Mouse (Mus musculus): ENCODE results near the gene Sbk3. TPM values are rescaled to one million over a fixed set of nuclear protein-coding genes. Genes with fewer than 3 reads are reported as not detected.

Sbk3 gene
- polyA plus RNA-seq, 1 experiment from 2014 or later: 0.04 TPM

GRCm38 (mm10) chr7:4934160-4934914 lies 36.6 kb downstream of the Sbk3 start:
- H3K27ac ChIP-seq (replicated peaks; ENCODE audit: low read depth, low read length): no peak overlapping the region
- H3K9me3 ChIP-seq (ENCODE audit: control insufficient read depth, low read length): no peaks in the 10 kb centered on the region; the same call in 1 of the 2 replicates
- 81% methylated on average over 4 of the region's 4 CpGs for WGBS
- H3K4me2 ChIP-seq (ENCODE audit: low read depth, severe bottlenecking): no peak overlapping the region
- no peaks in the 10 kb centered on the region for H3K36me3 ChIP-seq (ENCODE audit: control insufficient read depth, insufficient read depth, low read length)
- DNase-seq (ENCODE audit: low spot score) (no peak), ATAC-seq (ENCODE audit: insufficient number of reproducible peaks, low FRiP score, low TSS enrichment, low read depth) (no peak)
- H3K9ac ChIP-seq (ENCODE audit: low read length): no peak overlapping the region
- H3K27me3 ChIP-seq (ENCODE audit: control insufficient read depth, insufficient read depth, low read length): no peaks in the 10 kb centered on the region
- no peak overlapping the region for H3K4me3 ChIP-seq (ENCODE audit: low read depth, low read length)
- no peaks in the 10 kb centered on the region for H3K4me1 ChIP-seq (ENCODE audit: control insufficient read depth, insufficient read depth, low read length)

DNA sequence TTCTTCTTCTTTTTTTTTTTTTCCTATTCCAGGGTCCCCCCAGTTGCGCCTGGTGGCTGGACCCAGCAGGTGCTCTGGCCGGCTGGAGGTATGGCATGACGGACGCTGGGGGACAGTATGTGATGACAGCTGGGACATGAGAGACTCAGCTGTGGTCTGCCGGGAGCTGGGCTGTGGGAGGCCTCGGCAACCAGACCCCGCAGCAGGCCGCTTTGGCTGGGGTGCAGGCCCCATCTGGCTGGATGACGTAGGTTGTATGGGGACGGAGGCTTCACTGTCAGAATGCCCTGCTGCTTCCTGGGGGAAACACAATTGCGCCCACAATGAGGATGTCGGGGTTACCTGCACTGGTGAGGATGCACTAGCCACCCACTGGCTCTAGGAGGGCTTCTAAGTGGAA lies 37.9 kb downstream of the Sbk3 start:
- Histone ChIP-seq H3K9me3 (ENCODE audit: control insufficient read depth, low read length) (no peaks in the 10 kb centered on the region; the same call in 1 of the 2 replicates), H3K27ac (replicated peaks; ENCODE audit: low read depth, low read length) (no peak overlapping the region), H3K4me1 (ENCODE audit: control insufficient read depth, insufficient read depth, low read length) (no peaks in the 10 kb centered on the region), H3K4me3 (ENCODE audit: low read depth, low read length) (no peak overlapping the region), H3K4me2 (ENCODE audit: low read depth, severe bottlenecking) (no peak overlapping the region), H3K27me3 (ENCODE audit: control insufficient read depth, insufficient read depth, low read length) (no peaks in the 10 kb centered on the region), H3K9ac (ENCODE audit: low read length) (no peak overlapping the region), H3K36me3 (ENCODE audit: control insufficient read depth, insufficient read depth, low read length) (no peaks in the 10 kb centered on the region)
- DNase-seq (ENCODE audit: low spot score) (no peak), ATAC-seq (ENCODE audit: insufficient number of reproducible peaks, low FRiP score, low TSS enrichment, low read depth) (no peak)
- WGBS: 68% methylated on average over 12 of the region's 12 CpGs

DNA sequence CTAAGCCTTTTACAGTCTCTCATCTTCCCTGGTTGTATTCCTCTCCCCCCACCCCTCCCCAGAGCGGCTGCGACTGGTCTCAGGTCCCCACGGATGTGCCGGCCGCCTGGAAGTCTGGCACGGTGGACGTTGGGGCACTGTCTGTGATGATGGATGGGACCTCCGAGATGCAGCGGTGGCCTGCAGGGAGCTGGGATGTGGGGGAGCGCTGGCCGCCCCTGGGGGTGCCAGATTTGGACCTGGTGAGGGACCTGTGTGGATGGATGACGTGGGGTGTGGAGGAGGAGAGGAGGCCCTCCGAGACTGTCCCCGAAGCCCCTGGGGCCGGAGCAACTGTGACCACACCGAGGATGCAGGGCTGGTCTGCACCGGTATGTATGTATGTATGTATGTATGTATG lies 42.6 kb downstream of the Sbk3 start:
- H3K36me3 ChIP-seq (ENCODE audit: control insufficient read depth, insufficient read depth, low read length): no peaks in the 10 kb centered on the region
- H3K4me2 ChIP-seq (ENCODE audit: low read depth, severe bottlenecking): no peak overlapping the region
- ATAC-seq (ENCODE audit: insufficient number of reproducible peaks, low FRiP score, low TSS enrichment, low read depth): no peak
- H3K27me3 ChIP-seq (ENCODE audit: control insufficient read depth, insufficient read depth, low read length): no peaks in the 10 kb centered on the region
- WGBS: 64% methylated on average over 17 of the region's 17 CpGs
- no peaks in the 10 kb centered on the region for H3K9me3 ChIP-seq (ENCODE audit: control insufficient read depth, low read length)
- H3K9ac ChIP-seq (ENCODE audit: low read length): no peak overlapping the region; the same call in 1 of the 2 replicates
- no peak for DNase-seq (ENCODE audit: low spot score)
- peaks cover 39% of the 10 kb centered on the region for H3K4me1 ChIP-seq (ENCODE audit: control insufficient read depth, insufficient read depth, low read length)
- H3K27ac ChIP-seq (replicated peaks; ENCODE audit: low read depth, low read length): no peak overlapping the region
- H3K4me3 ChIP-seq (ENCODE audit: low read depth, low read length): no peak overlapping the region

GRCm38 (mm10) chr7:4927711-4928110 lies 43.3 kb downstream of the Sbk3 start:
- Histone ChIP-seq H3K4me2 (ENCODE audit: low read depth, severe bottlenecking) (no peak overlapping the region), H3K27me3 (ENCODE audit: control insufficient read depth, insufficient read depth, low read length) (no peaks in the 10 kb centered on the region), H3K36me3 (ENCODE audit: control insufficient read depth, insufficient read depth, low read length) (no peaks in the 10 kb centered on the region), H3K27ac (replicated peaks; ENCODE audit: low read depth, low read length) (no peak overlapping the region), H3K9ac (ENCODE audit: low read length) (no peak overlapping the region; the same call in 1 of the 2 replicates), H3K4me1 (ENCODE audit: control insufficient read depth, insufficient read depth, low read length) (peaks cover 42% of the 10 kb centered on the region), H3K4me3 (ENCODE audit: low read depth, low read length) (no peak overlapping the region), H3K9me3 (ENCODE audit: control insufficient read depth, low read length) (no peaks in the 10 kb centered on the region)
- DNase-seq (ENCODE audit: low spot score) (no peak), ATAC-seq (ENCODE audit: insufficient number of reproducible peaks, low FRiP score, low TSS enrichment, low read depth) (no peak)
- WGBS: 56% methylated on average over 8 of the region's 8 CpGs

GRCm38 (mm10) chr7:4926849-4927248 lies 44.1 kb downstream of the Sbk3 start:
- ATAC-seq (ENCODE audit: insufficient number of reproducible peaks, low FRiP score, low TSS enrichment, low read depth) (no peak), DNase-seq (ENCODE audit: low spot score) (no peak)
- peak overlapping the region; percentile 17; the same call in 1 of the 2 replicates for H3K4me2 ChIP-seq (ENCODE audit: low read depth, severe bottlenecking)
- no peak overlapping the region; the same call in 1 of the 2 replicates for H3K9ac ChIP-seq (ENCODE audit: low read length)
- H3K27ac ChIP-seq (replicated peaks; ENCODE audit: low read depth, low read length): no peak overlapping the region
- peaks cover 42% of the 10 kb centered on the region for H3K4me1 ChIP-seq (ENCODE audit: control insufficient read depth, insufficient read depth, low read length)
- H3K9me3 ChIP-seq (ENCODE audit: control insufficient read depth, low read length): no peaks in the 10 kb centered on the region
- H3K27me3 ChIP-seq (ENCODE audit: control insufficient read depth, insufficient read depth, low read length): no peaks in the 10 kb centered on the region
- H3K36me3 ChIP-seq (ENCODE audit: control insufficient read depth, insufficient read depth, low read length): no peaks in the 10 kb centered on the region
- WGBS: 73% methylated on average over 16 of the region's 16 CpGs
- no peak overlapping the region for H3K4me3 ChIP-seq (ENCODE audit: low read depth, low read length)

DNA sequence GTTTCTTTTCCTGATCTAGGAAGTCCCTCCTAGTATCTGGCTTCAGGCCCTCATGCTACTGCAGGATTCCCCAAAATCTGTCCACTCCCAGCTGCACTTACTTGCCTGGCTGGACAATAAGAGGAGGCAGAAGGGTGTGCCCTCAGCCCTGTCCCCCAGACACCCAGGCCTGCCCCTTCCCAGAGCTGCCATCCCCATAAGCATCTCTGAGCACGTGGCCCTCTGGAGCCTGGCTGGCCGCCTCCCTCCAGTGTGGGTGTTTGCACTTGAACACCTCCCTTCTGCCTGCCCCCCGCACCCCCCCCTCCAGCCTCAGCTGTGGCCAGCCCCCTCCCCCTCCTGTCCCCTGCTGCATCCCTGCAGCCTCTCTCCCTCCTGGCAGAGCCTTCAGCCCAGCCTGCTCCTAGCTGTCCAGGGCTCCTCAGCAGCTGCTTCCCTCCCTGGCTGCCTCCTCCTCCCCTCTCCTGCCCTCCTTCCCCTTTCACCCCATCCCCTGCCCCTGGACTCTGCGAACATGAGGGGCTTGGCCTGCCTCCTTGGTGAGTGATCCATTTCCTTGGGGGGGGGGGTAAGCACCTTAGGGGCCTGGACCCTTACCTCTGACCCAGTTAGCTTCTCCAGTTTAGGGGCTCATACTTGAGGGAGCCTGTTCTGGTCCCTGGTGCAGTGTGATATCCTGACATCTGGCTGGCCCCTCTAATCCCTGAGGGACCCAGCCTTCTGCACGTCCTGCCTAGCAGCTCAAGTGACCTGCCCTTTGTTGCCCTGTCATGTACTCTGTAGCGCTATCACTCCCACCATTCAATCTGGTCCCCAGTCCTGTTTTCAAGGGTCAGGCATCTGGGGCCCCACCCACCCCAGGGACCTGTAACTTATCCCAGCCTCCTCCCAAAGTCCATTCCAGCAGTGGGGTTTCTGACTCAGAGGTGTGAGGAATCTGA lies 45.3 kb downstream of the Sbk3 start, which contains the start of gene Ssc5d:
Gene Ssc5d (plus strand): TSS at position 345 of the 941 bp plus-strand sequence.
- Histone ChIP-seq H3K27ac (replicated peaks; ENCODE audit: low read depth, low read length) (peak within 1 kb of the TSS; percentile 88), H3K4me3 (ENCODE audit: low read depth, low read length) (no peak within 1 kb of the TSS; the same call in 1 of the 2 replicates), H3K4me1 (ENCODE audit: control insufficient read depth, insufficient read depth, low read length) (peaks cover 50% of the 10 kb centered on the region), H3K9ac (ENCODE audit: low read length) (0 out of 2 replicates have a peak within 1 kb of the TSS, but pooled peaks have one; percentile 9), H3K4me2 (ENCODE audit: low read depth, severe bottlenecking) (peak within 1 kb of the TSS; percentile 71), H3K9me3 (ENCODE audit: control insufficient read depth, low read length) (no peaks in the 10 kb centered on the region), H3K27me3 (ENCODE audit: control insufficient read depth, insufficient read depth, low read length) (no peaks in the 10 kb centered on the region), H3K36me3 (ENCODE audit: control insufficient read depth, insufficient read depth, low read length) (0 out of 2 replicates have a peak, but pooled peaks cover 4% of the 10 kb centered on the region)
- peak; percentile 53 for DNase-seq (ENCODE audit: low spot score)
- 3% methylated on average over 6 of the region's 6 CpGs for WGBS
- peak; percentile 8; the same call in 1 of the 2 replicates for ATAC-seq (ENCODE audit: insufficient number of reproducible peaks, low FRiP score, low TSS enrichment, low read depth)

GRCm38 (mm10) chr7:4924891-4925301 lies 46.1 kb downstream of the Sbk3 start:
- Histone ChIP-seq H3K4me3 (ENCODE audit: low read depth, low read length) (no peak overlapping the region), H3K4me2 (ENCODE audit: low read depth, severe bottlenecking) (peak overlapping the region; percentile 71), H3K9ac (ENCODE audit: low read length) (0 out of 2 replicates have a peak overlapping the region, but pooled peaks have one; percentile 9), H3K36me3 (ENCODE audit: control insufficient read depth, insufficient read depth, low read length) (peaks cover 9% of the 10 kb centered on the region; the same call in 1 of the 2 replicates), H3K9me3 (ENCODE audit: control insufficient read depth, low read length) (no peaks in the 10 kb centered on the region), H3K4me1 (ENCODE audit: control insufficient read depth, insufficient read depth, low read length) (peaks cover 53% of the 10 kb centered on the region), H3K27me3 (ENCODE audit: control insufficient read depth, insufficient read depth, low read length) (no peaks in the 10 kb centered on the region), H3K27ac (replicated peaks; ENCODE audit: low read depth, low read length) (peak overlapping the region; percentile 88)
- DNase-seq (ENCODE audit: low spot score): peak; percentile 52
- ATAC-seq (ENCODE audit: insufficient number of reproducible peaks, low FRiP score, low TSS enrichment, low read depth): no peak
- 6% methylated on average over 3 of the region's 4 CpGs for WGBS

GRCm38 (mm10) chr7:4924483-4924882 lies 46.5 kb downstream of the Sbk3 start:
- ATAC-seq (ENCODE audit: insufficient number of reproducible peaks, low FRiP score, low TSS enrichment, low read depth) (no peak), DNase-seq (ENCODE audit: low spot score) (peak; percentile 52)
- peak overlapping the region; percentile 71 for H3K4me2 ChIP-seq (ENCODE audit: low read depth, severe bottlenecking)
- H3K9ac ChIP-seq (ENCODE audit: low read length): peak overlapping the region; percentile 67; the same call in 1 of the 2 replicates
- WGBS: 1% methylated on average over 4 of the region's 4 CpGs
- peak overlapping the region; percentile 20 for H3K4me3 ChIP-seq (ENCODE audit: low read depth, low read length)
- H3K4me1 ChIP-seq (ENCODE audit: control insufficient read depth, insufficient read depth, low read length): peaks cover 53% of the 10 kb centered on the region
- peaks cover 13% of the 10 kb centered on the region; the same call in 1 of the 2 replicates for H3K36me3 ChIP-seq (ENCODE audit: control insufficient read depth, insufficient read depth, low read length)
- no peaks in the 10 kb centered on the region for H3K9me3 ChIP-seq (ENCODE audit: control insufficient read depth, low read length)
- peak overlapping the region; percentile 88 for H3K27ac ChIP-seq (replicated peaks; ENCODE audit: low read depth, low read length)
- no peaks in the 10 kb centered on the region for H3K27me3 ChIP-seq (ENCODE audit: control insufficient read depth, insufficient read depth, low read length)

Measured in limb, embryonic 11.5 days (tissue).